Mouse (Mus musculus) embryonic facial prominence, embryonic 13.5 days (tissue): ENCODE measurements around the gene Phf5a. TPM values are rescaled to one million over a fixed set of nuclear protein-coding genes. Genes with fewer than 3 reads are reported as not detected.
A peak's percentile ranks its signal among the peaks of the same experiment; 100 is the strongest.

Experiments
- ATAC-seq: fragments of 200-750 bp; cut with Nextera tagmentation; 2 replicates; pipeline ENCODE4 v1.8.0; 2017; ENCODE audit warnings: low read depth; ENCODE audit not compliant: insufficient number of reproducible peaks, insufficient read depth, low FRiP score, low TSS enrichment
- H3K27ac ChIP-seq: fragments of 300-500 bp; sonication (generic); 2 replicates; pipeline ENCODE4 v1.5.1; 2015; ENCODE audit warnings: moderate library complexity, mild to moderate bottlenecking, inconsistent platforms
- H3K27me3 ChIP-seq: fragments of 300-500 bp; sonication (generic); 2 replicates; pipeline ENCODE4 v1.6.1; 2015; ENCODE audit warnings: mild to moderate bottlenecking, inconsistent platforms
- H3K36me3 ChIP-seq: fragments of 300-500 bp; sonication (generic); 2 replicates; pipeline ENCODE4 v1.6.1; 2015; ENCODE audit warnings: mild to moderate bottlenecking, inconsistent platforms
- H3K4me1 ChIP-seq: fragments of 300-500 bp; sonication (generic); 2 replicates; pipeline ENCODE4 v1.6.1; 2015; ENCODE audit warnings: inconsistent platforms
- H3K4me2 ChIP-seq: fragments of 300-500 bp; sonication (generic); 2 replicates; pipeline ENCODE4 v1.6.1; 2015; ENCODE audit warnings: moderate library complexity, mild to moderate bottlenecking, inconsistent platforms
- H3K4me3 ChIP-seq: fragments of 300-500 bp; sonication (generic); 2 replicates; pipeline ENCODE4 v1.5.1; 2015; ENCODE audit warnings: mild to moderate bottlenecking, inconsistent platforms
- H3K9ac ChIP-seq: fragments of 300-500 bp; sonication (generic); 2 replicates; pipeline ENCODE4 v1.6.1; 2015; ENCODE audit warnings: mild to moderate bottlenecking, inconsistent platforms
- H3K9me3 ChIP-seq: fragments of 300-500 bp; sonication (generic); 2 replicates; pipeline ENCODE4 v1.6.1; 2016; ENCODE audit warnings: inconsistent platforms
- WGBS: fragments of 180-500 bp; shearing (Covaris S2); methylation state at CpG from one replicate; pipeline ENCODE4 v1.1.7; 2015; ENCODE audit warnings: mixed read lengths; 5-methylcytosine and 5-hydroxymethylcytosine counted together
- polyA plus RNA-seq: library from polyadenylated mRNA; unstranded; fragments of >200 nt; fragmentation: Nextera tagmentation; extraction: Ambion mirVana; gene quantifications from 2 replicates; pipeline ENCODE4 v1.2.1, GENCODE M21; 2015

The Phf5a gene
- polyA plus RNA-seq, 1 experiment from 2014 or later: 172 TPM

DNA sequence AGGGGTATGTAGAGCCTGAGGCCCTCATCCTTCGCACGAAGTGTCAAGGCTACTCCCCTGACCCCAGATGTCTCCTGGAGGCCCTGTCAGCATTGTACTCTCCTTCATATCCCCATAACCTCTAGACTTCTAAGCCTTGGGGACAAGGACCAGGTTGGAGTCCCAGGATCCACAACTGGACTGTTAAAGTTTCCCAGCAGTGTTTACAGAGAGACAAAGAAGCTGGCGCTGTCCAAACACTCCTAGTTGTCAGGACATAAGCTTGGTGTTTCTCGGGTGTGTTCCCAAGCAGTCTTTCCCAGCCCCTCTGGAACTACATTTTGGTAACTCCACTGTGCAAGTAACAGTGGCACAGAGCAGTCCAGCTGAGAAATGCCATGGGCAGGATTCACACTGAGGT lies 38.2 kb downstream of the Phf5a start:
- Histone ChIP-seq H3K4me3 (no peak overlapping the region), H3K27ac (no peak overlapping the region), H3K4me1 (peaks cover 27% of the 10 kb centered on the region), H3K9ac (0 out of 2 replicates have a peak overlapping the region, but pooled peaks have one; percentile 32), H3K36me3 (peaks cover 3% of the 10 kb centered on the region; the same call in 1 of the 2 replicates), H3K9me3 (no peaks in the 10 kb centered on the region), H3K27me3 (no peaks in the 10 kb centered on the region), H3K4me2 (no peak overlapping the region)
- no peak for ATAC-seq
- 69% methylated on average over 4 of the region's 4 CpGs for whole genome bisulfite sequencing

- no peak overlapping the region for H3K4me2 ChIP-seq
- H3K27me3 ChIP-seq: no peaks in the 10 kb centered on the region
- ATAC-seq: no peak
These were observed 39.5 kb downstream of the Phf5a start for GRCm38 (mm10) chr15:81832219-81832618.

DNA sequence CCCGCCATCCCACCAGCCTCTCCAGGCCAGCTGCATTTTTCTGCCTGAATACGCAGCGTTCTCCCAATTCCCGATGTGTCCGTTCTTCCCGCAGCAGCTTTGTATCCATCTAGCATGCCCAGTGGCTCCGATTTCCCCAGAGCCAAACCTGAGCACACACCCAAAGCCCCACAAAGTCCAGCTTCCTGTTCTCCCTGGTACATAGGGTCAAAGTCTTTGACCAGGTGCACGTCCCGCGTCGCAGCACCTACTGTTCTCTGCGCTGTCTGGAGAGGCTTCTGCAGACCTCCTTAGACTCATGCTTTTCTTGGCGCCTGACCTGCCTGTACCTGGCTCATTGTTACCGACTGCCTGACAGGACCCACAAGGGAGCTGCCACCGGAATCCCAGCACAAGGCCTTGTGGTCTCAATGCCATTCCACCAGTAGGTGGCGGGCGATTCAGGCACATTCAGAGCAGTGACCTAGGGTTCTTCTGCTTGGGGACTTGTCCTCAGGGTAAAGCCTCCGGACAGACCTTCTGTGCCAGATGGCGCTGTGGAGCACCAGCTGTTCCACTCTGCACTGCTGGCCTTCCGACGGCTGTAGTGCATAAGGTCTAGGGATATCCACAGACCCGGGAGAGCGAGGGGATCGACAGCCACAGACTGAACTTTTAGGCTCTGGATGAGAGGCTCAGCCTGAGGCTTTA lies 40.4 kb downstream of the Phf5a start:
- Histone ChIP-seq H3K9ac (peak overlapping the region; percentile 32; the same call in 1 of the 2 replicates), H3K27me3 (no peaks in the 10 kb centered on the region), H3K27ac (no peak overlapping the region), H3K4me2 (peak overlapping the region; percentile 41), H3K4me3 (0 out of 2 replicates have a peak overlapping the region, but pooled peaks have one; percentile 3), H3K4me1 (peaks cover 19% of the 10 kb centered on the region), H3K9me3 (no peaks in the 10 kb centered on the region), H3K36me3 (peaks cover 18% of the 10 kb centered on the region)
- peak; percentile 57; the same call in 1 of the 2 replicates for ATAC-seq
- 17% methylated on average over 24 of the region's 24 CpGs for WGBS

More at GRCm38 (mm10) chr15:81832219-81832618, 39.5 kb downstream of the Phf5a start:
- Histone ChIP-seq H3K9me3 (no peaks in the 10 kb centered on the region), H3K27ac (no peak overlapping the region), H3K4me1 (peaks cover 27% of the 10 kb centered on the region), H3K4me3 (no peak overlapping the region), H3K9ac (no peak overlapping the region), H3K36me3 (peaks cover 11% of the 10 kb centered on the region)
- WGBS: 87% methylated on average over 3 of the region's 3 CpGs

GRCm38 (mm10) chr15:81830530-81830929 lies 41.2 kb downstream of the Phf5a start:
- no peaks in the 10 kb centered on the region for H3K27me3 ChIP-seq
- peaks cover 26% of the 10 kb centered on the region for H3K36me3 ChIP-seq
- peaks cover 12% of the 10 kb centered on the region for H3K4me1 ChIP-seq
- no peak overlapping the region for H3K27ac ChIP-seq
- ATAC-seq: no peak
- no peak overlapping the region for H3K4me2 ChIP-seq
- no peaks in the 10 kb centered on the region for H3K9me3 ChIP-seq
- WGBS: 85% methylated on average over 4 of the region's 4 CpGs
- H3K4me3 ChIP-seq: no peak overlapping the region
- H3K9ac ChIP-seq: no peak overlapping the region

- ATAC-seq: no peak
- H3K27ac ChIP-seq: no peak overlapping the region
- no peak overlapping the region for H3K4me2 ChIP-seq
- H3K36me3 ChIP-seq: peaks cover 39% of the 10 kb centered on the region
- 70% methylated on average over 2 of the region's 2 CpGs for WGBS
- no peaks in the 10 kb centered on the region for H3K27me3 ChIP-seq
- no peaks in the 10 kb centered on the region for H3K9me3 ChIP-seq
- 0 out of 2 replicates have a peak, but pooled peaks cover 7% of the 10 kb centered on the region for H3K4me1 ChIP-seq
- no peak overlapping the region for H3K4me3 ChIP-seq
- H3K9ac ChIP-seq: no peak overlapping the region
These were observed 42.5 kb downstream of the Phf5a start for GRCm38 (mm10) chr15:81829208-81829580.

- ATAC-seq: no peak
- no peaks in the 10 kb centered on the region for H3K9me3 ChIP-seq
- H3K36me3 ChIP-seq: peaks cover 45% of the 10 kb centered on the region
- H3K4me2 ChIP-seq: no peak overlapping the region
- 90% methylated on average over 7 of the region's 7 CpGs for WGBS
- H3K27me3 ChIP-seq: no peaks in the 10 kb centered on the region
- no peak overlapping the region for H3K9ac ChIP-seq
- 0 out of 2 replicates have a peak, but pooled peaks cover 7% of the 10 kb centered on the region for H3K4me1 ChIP-seq
- no peak overlapping the region for H3K27ac ChIP-seq
- H3K4me3 ChIP-seq: no peak overlapping the region
These were observed 43.1 kb downstream of the Phf5a start for GRCm38 (mm10) chr15:81828426-81829207.

- no peak overlapping the region for H3K4me2 ChIP-seq
- no peaks in the 10 kb centered on the region for H3K9me3 ChIP-seq
- no peak overlapping the region for H3K27ac ChIP-seq
- no peak for ATAC-seq
- H3K27me3 ChIP-seq: no peaks in the 10 kb centered on the region
- WGBS: 86% methylated on average over 3 of the region's 3 CpGs
- no peak overlapping the region for H3K9ac ChIP-seq
- H3K4me1 ChIP-seq: no peaks in the 10 kb centered on the region
- H3K36me3 ChIP-seq: peaks cover 81% of the 10 kb centered on the region
- H3K4me3 ChIP-seq: no peak overlapping the region
These were observed 46.9 kb downstream of the Phf5a start for GRCm38 (mm10) chr15:81824832-81825231.

DNA sequence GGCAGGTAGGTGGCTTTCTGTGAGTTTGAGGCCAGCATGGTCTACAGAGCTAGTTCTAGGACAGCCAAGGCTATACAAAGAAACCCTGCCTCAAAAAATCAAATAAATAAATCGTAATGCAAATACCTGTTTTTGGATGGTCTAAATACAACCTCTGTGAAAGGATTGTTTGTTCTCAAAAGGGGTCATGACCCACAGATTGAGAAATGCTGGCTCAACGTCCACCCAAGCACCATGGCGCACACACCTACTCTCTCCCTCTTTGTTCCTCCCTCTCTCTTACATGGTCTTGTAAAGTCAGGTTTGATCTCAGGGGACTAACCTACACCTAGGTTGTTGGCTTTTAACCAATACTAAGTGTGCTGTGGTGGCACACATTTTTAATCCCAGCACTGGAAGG lies 49.1 kb downstream of the Phf5a start:
- H3K9me3 ChIP-seq: no peaks in the 10 kb centered on the region
- peaks cover 95% of the 10 kb centered on the region for H3K36me3 ChIP-seq
- H3K4me3 ChIP-seq: no peak overlapping the region
- WGBS: 84% methylated on average over 3 of the region's 3 CpGs
- H3K4me2 ChIP-seq: no peak overlapping the region
- H3K4me1 ChIP-seq: no peaks in the 10 kb centered on the region
- no peak overlapping the region for H3K9ac ChIP-seq
- no peak overlapping the region for H3K27ac ChIP-seq
- no peak for ATAC-seq
- H3K27me3 ChIP-seq: no peaks in the 10 kb centered on the region

- Histone ChIP-seq H3K4me2 (no peak overlapping the region), H3K27ac (no peak overlapping the region), H3K4me1 (peaks cover 6% of the 10 kb centered on the region), H3K36me3 (peaks cover 81% of the 10 kb centered on the region), H3K9ac (no peak overlapping the region), H3K9me3 (no peaks in the 10 kb centered on the region), H3K27me3 (no peaks in the 10 kb centered on the region), H3K4me3 (no peak overlapping the region)
- no peak for ATAC-seq
- WGBS: 88% methylated on average over 3 of the region's 3 CpGs
These were observed 53.3 kb downstream of the Phf5a start for GRCm38 (mm10) chr15:81818404-81818803.

DNA sequence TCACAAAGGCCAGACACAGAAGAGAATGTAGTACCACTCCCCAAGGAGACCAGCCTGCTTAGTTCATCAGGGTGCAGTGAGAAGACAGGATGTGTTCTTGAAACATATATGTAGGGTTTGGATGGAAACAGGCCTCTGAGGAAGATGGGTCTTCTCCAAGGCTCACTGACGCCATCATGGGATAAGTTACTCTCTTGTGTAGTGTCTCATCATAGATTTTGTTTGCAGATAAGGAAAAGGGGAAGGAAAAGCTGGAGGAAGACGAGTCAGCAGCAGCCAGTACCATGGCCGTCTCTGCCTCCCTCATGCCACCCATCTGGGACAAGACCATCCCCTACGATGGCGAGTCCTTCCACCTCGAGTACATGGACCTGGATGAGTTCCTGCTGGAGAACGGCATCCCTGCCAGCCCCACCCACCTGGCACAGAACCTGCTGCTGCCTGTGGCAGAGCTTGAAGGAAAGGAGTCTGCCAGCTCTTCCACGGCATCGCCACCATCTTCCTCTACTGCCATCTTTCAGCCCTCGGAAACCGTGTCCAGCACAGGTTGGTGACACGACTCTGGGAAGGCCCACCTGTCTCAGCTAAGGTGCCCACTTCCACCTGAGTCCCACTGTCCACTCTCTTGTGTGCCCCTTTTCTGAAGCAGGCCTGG lies 56.9 kb downstream of the Phf5a start:
- H3K4me1 ChIP-seq: peaks cover 26% of the 10 kb centered on the region
- H3K36me3 ChIP-seq: peaks cover 47% of the 10 kb centered on the region
- H3K4me3 ChIP-seq: no peak overlapping the region
- ATAC-seq: no peak
- H3K9ac ChIP-seq: no peak overlapping the region
- no peaks in the 10 kb centered on the region for H3K9me3 ChIP-seq
- no peaks in the 10 kb centered on the region for H3K27me3 ChIP-seq
- H3K27ac ChIP-seq: 0 out of 2 replicates have a peak overlapping the region, but pooled peaks have one; percentile 44
- H3K4me2 ChIP-seq: no peak overlapping the region
- 89% methylated on average over 12 of the region's 12 CpGs for WGBS
